Mouse (Mus musculus): ENCODE measurements around the gene Tle2. TPM values are rescaled to one million over a fixed set of nuclear protein-coding genes. Genes with fewer than 3 reads are reported as not detected.
A peak's percentile ranks its signal among the peaks of the same experiment; 100 is the strongest.

Tle2 gene
- polyA plus RNA-seq, 1 experiment from 2014 or later = 29.9 TPM

GRCm38 (mm10) chr10:81538321-81539048, 35.9 kb upstream of the Tle2 start:
- Histone ChIP-seq H3K36me3 (ENCODE audit: insufficient read depth, low read length) (no peaks in the 10 kb centered on the region), H3K9me3 (ENCODE audit: low read length) (no peaks in the 10 kb centered on the region), H3K4me1 (ENCODE audit: insufficient read depth, low read depth, low read length) (peaks cover 14% of the 10 kb centered on the region; the same call in 1 of the 2 replicates), H3K27me3 (replicated peaks; ENCODE audit: insufficient read depth, low read length) (no peaks in the 10 kb centered on the region), H3K27ac (ENCODE audit: low read length) (no peak overlapping the region), H3K4me2 (replicated peaks; ENCODE audit: low read depth, low read length) (no peak overlapping the region), H3K4me3 (ENCODE audit: low read depth, low read length) (no peak overlapping the region), H3K9ac (replicated peaks; ENCODE audit: low read depth) (no peak overlapping the region)
- ATAC-seq (no peak), DNase-seq (ENCODE audit: low spot score) (no peak)
- TF ChIP-seq EP300 (IDR thresholded peaks at IDR 0.05) (no peak), CTCF (IDR thresholded peaks at IDR 0.05) (no peak)
- WGBS = 79% methylated on average over 3 of the region's 3 CpGs

- Histone ChIP-seq H3K4me1 (ENCODE audit: insufficient read depth, low read depth, low read length) (peaks cover 23% of the 10 kb centered on the region; the same call in 1 of the 2 replicates), H3K4me2 (replicated peaks; ENCODE audit: low read depth, low read length) (peak overlapping the region; percentile 30), H3K27ac (ENCODE audit: low read length) (peak overlapping the region; percentile 64), H3K36me3 (ENCODE audit: insufficient read depth, low read length) (no peaks in the 10 kb centered on the region), H3K27me3 (replicated peaks; ENCODE audit: insufficient read depth, low read length) (no peaks in the 10 kb centered on the region), H3K4me3 (ENCODE audit: low read depth, low read length) (no peak overlapping the region), H3K9ac (replicated peaks; ENCODE audit: low read depth) (0 out of 2 replicates have a peak overlapping the region, but pooled peaks have one; percentile 40), H3K9me3 (ENCODE audit: low read length) (no peaks in the 10 kb centered on the region)
- ATAC-seq (no peak), DNase-seq (ENCODE audit: low spot score) (no peak)
- WGBS = 72% methylated on average over 5 of the region's 5 CpGs
- TF ChIP-seq EP300 (IDR thresholded peaks at IDR 0.05) = no peak
- no peak for TF ChIP-seq CTCF (IDR thresholded peaks at IDR 0.05)
These were observed 33.0 kb upstream of the Tle2 start for GRCm38 (mm10) chr10:81541363-81541762.

DNA sequence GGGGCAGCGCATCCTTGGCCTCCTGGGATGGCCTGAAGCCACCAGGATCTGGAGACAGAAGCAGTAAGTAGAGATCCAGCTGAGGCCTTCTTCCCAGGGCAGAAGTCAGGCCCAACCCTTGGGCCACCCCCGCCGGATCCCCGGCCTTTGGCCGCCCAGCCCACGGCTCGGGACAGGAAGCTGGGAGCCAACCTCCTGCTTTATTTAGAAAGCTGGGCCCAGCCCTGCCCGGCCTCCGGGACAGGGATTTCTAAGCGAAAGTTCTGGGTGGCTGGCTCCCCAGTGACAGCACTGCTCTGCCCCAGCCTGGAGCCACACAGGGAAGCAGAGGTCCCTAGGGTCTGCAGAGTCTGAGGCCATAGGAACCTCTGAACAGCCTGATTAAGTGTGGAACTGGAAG, 32.6 kb upstream of the Tle2 start:
- Histone ChIP-seq H3K9ac (replicated peaks; ENCODE audit: low read depth) (peak overlapping the region; percentile 40; the same call in 1 of the 2 replicates), H3K4me1 (ENCODE audit: insufficient read depth, low read depth, low read length) (peaks cover 23% of the 10 kb centered on the region; the same call in 1 of the 2 replicates), H3K36me3 (ENCODE audit: insufficient read depth, low read length) (no peaks in the 10 kb centered on the region), H3K27ac (ENCODE audit: low read length) (peak overlapping the region; percentile 64), H3K4me2 (replicated peaks; ENCODE audit: low read depth, low read length) (peak overlapping the region; percentile 30), H3K9me3 (ENCODE audit: low read length) (no peaks in the 10 kb centered on the region), H3K27me3 (replicated peaks; ENCODE audit: insufficient read depth, low read length) (no peaks in the 10 kb centered on the region), H3K4me3 (ENCODE audit: low read depth, low read length) (no peak overlapping the region)
- no peak for ATAC-seq
- TF ChIP-seq CTCF (IDR thresholded peaks at IDR 0.05) (no peak), EP300 (IDR thresholded peaks at IDR 0.05) (no peak; the same call in 1 of the 2 replicates)
- 41% methylated on average over 10 of the region's 10 CpGs for WGBS
- peak; percentile 49 for DNase-seq (ENCODE audit: low spot score)

- DNase-seq (ENCODE audit: low spot score) (no peak), ATAC-seq (no peak)
- no peak overlapping the region for H3K4me3 ChIP-seq (ENCODE audit: low read depth, low read length)
- peak overlapping the region; percentile 64; the same call in 1 of the 2 replicates for H3K27ac ChIP-seq (ENCODE audit: low read length)
- 0 out of 2 replicates have a peak overlapping the region, but pooled peaks have one; percentile 40 for H3K9ac ChIP-seq (replicated peaks; ENCODE audit: low read depth)
- no peaks in the 10 kb centered on the region for H3K9me3 ChIP-seq (ENCODE audit: low read length)
- no peak overlapping the region for H3K4me2 ChIP-seq (replicated peaks; ENCODE audit: low read depth, low read length)
- H3K36me3 ChIP-seq (ENCODE audit: insufficient read depth, low read length) = no peaks in the 10 kb centered on the region
- H3K4me1 ChIP-seq (ENCODE audit: insufficient read depth, low read depth, low read length) = peaks cover 23% of the 10 kb centered on the region; the same call in 1 of the 2 replicates
- TF ChIP-seq CTCF (IDR thresholded peaks at IDR 0.05) = no peak
- TF ChIP-seq EP300 (IDR thresholded peaks at IDR 0.05) = no peak
- 71% methylated on average over 7 of the region's 7 CpGs for WGBS
- no peaks in the 10 kb centered on the region for H3K27me3 ChIP-seq (replicated peaks; ENCODE audit: insufficient read depth, low read length)
These were observed 31.5 kb upstream of the Tle2 start for GRCm38 (mm10) chr10:81542727-81543460.

DNA sequence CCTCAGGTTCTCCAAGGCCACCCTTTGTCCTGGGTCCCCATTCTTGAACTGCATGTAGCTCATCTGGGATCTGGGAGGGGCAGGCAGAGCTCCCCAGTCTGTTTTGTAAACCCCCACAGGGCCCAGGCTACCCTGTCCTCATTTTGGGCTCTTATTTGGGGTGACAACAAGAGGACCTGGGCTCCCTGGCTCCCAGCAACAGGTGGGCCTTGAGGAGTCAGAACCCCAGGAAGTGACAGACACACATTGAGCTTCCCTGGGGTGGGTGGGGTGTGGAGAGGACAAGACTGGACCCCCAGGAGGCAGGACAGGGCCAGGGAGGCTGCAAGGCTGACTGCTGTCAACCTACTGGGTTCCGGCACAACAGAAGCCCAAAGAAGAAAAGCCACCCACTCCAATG, 30.7 kb upstream of the Tle2 start:
- DNase-seq (ENCODE audit: low spot score) (no peak), ATAC-seq (no peak)
- no peaks in the 10 kb centered on the region for H3K9me3 ChIP-seq (ENCODE audit: low read length)
- peak overlapping the region; percentile 82 for H3K9ac ChIP-seq (replicated peaks; ENCODE audit: low read depth)
- 0 out of 2 replicates have a peak overlapping the region, but pooled peaks have one; percentile 45 for H3K27ac ChIP-seq (ENCODE audit: low read length)
- no peaks in the 10 kb centered on the region for H3K36me3 ChIP-seq (ENCODE audit: insufficient read depth, low read length)
- peak overlapping the region; percentile 82; the same call in 1 of the 2 replicates for H3K4me3 ChIP-seq (ENCODE audit: low read depth, low read length)
- H3K4me1 ChIP-seq (ENCODE audit: insufficient read depth, low read depth, low read length) = peaks cover 23% of the 10 kb centered on the region; the same call in 1 of the 2 replicates
- no peak for TF ChIP-seq EP300 (IDR thresholded peaks at IDR 0.05)
- TF ChIP-seq CTCF (IDR thresholded peaks at IDR 0.05) = no peak
- no peaks in the 10 kb centered on the region for H3K27me3 ChIP-seq (replicated peaks; ENCODE audit: insufficient read depth, low read length)
- peak overlapping the region; percentile 96 for H3K4me2 ChIP-seq (replicated peaks; ENCODE audit: low read depth, low read length)
- WGBS = 56% methylated on average over 1 of the region's 1 CpGs

Data from lung, postnatal 0 days (tissue).